Mouse (Mus musculus) lung, postnatal 0 days (tissue): ENCODE measurements around the gene Mtor. TPM values are rescaled to one million over a fixed set of nuclear protein-coding genes. Genes with fewer than 3 reads are reported as not detected.

Experiments used
- ATAC-seq: fragments of 200-750 bp; cut with Nextera tagmentation; 2 replicates; pipeline ENCODE4 v1.8.0; 2017; ENCODE audit warnings: moderate library complexity
- DNase-seq: peaks from one replicate; pipeline ENCODE4 v3.0.0-alpha.2; 2016; ENCODE audit warnings: low spot score
- H3K27ac ChIP-seq: fragments of 300-500 bp; sonication (generic); 2 replicates; pipeline ENCODE4 v1.5.1; 2014; ENCODE audit warnings: antibody characterized with exemption, mild to moderate bottlenecking, low read length, mixed read lengths
- H3K27me3 ChIP-seq: fragments of 300-500 bp; sonication (generic); replicated peaks from 2 replicates; pipeline ENCODE4 v1.6.1; 2014; ENCODE audit warnings: low read length, mixed read lengths; ENCODE audit not compliant: insufficient read depth
- H3K36me3 ChIP-seq: fragments of 300-500 bp; sonication (generic); 2 replicates; pipeline ENCODE4 v1.6.1; 2014; ENCODE audit warnings: low read length, mixed read lengths; ENCODE audit not compliant: insufficient read depth
- H3K4me1 ChIP-seq: fragments of 300-500 bp; sonication (generic); 2 replicates; pipeline ENCODE4 v1.6.1; 2014; ENCODE audit warnings: antibody characterized with exemption, low read depth, low read length, mixed read lengths; ENCODE audit not compliant: insufficient read depth
- H3K4me2 ChIP-seq: fragments of 300-500 bp; sonication (generic); replicated peaks from 2 replicates; pipeline ENCODE4 v1.6.1; 2014; ENCODE audit warnings: low read depth, mild to moderate bottlenecking, low read length, moderate library complexity, mixed read lengths
- H3K4me3 ChIP-seq: fragments of 300-500 bp; sonication (generic); 2 replicates; pipeline ENCODE4 v1.5.1; 2014; ENCODE audit warnings: low read depth, low read length
- H3K9ac ChIP-seq: fragments of 300-500 bp; sonication (generic); replicated peaks from 2 replicates; pipeline ENCODE4 v1.6.1; 2014; ENCODE audit warnings: low read depth, mild to moderate bottlenecking
- H3K9me3 ChIP-seq: fragments of 300-500 bp; sonication (generic); 2 replicates; pipeline ENCODE4 v1.6.1; 2016; ENCODE audit warnings: low read length, mixed read lengths
- CTCF ChIP-seq: IDR thresholded peaks from 2 replicates; pipeline ENCODE4 v1.5.1; 2016; ENCODE audit warnings: antibody characterized with exemption, mild to moderate bottlenecking
- EP300 ChIP-seq: IDR thresholded peaks from 2 replicates; pipeline ENCODE4 v1.6.1; 2016; ENCODE audit warnings: antibody characterized with exemption, mild to moderate bottlenecking, control low read depth
- WGBS: fragments of 180-500 bp; shearing (Covaris S2); extraction: QIAGEN DNeasy Blood & Tissue Kit; methylation state at CpG from one replicate; pipeline ENCODE4 v1.1.7; 2014; 5-methylcytosine and 5-hydroxymethylcytosine counted together
- polyA plus RNA-seq: library from polyadenylated mRNA; unstranded; fragments of >200 nt; fragmentation: Nextera tagmentation; extraction: Ambion mirVana; gene quantifications from 2 replicates; pipeline ENCODE4 v1.2.1, GENCODE M21; 2015

Gene Mtor
- polyA plus RNA-seq, 1 experiment from 2014 or later, result 15.8 TPM

DNA sequence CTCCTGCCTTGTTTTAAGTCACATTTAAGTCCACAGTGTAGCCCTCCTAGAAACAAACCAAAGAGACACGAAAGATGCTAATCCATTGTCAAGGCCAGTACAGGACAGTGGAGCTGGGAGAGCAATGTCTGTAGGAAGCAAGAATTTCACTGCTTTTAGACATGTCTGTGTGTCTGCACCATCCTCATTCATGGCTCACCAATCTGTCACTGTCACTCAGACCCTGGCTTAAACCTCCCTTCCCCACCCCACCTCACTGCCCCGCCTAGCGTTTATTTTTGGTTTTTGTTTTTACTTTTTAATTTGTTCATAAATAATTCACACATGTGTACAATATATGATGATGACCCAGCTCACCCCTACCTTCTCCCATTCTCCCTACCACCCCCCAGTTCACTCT, 84.1 kb downstream of the Mtor start:
- TF ChIP-seq CTCF (no peak), EP300 (no peak)
- Histone ChIP-seq H3K27ac (no peak overlapping the region), H3K4me3 (no peak overlapping the region), H3K4me2 (no peak overlapping the region), H3K9ac (no peak overlapping the region), H3K36me3 (peaks cover 33% of the 10 kb centered on the region; the same call in 1 of the 2 replicates), H3K4me1 (no peaks in the 10 kb centered on the region), H3K27me3 (no peaks in the 10 kb centered on the region), H3K9me3 (no peaks in the 10 kb centered on the region)
- ATAC-seq, result no peak
- DNase-seq, result no peak
- WGBS, result 93% methylated on average over 3 of the region's 3 CpGs

DNA sequence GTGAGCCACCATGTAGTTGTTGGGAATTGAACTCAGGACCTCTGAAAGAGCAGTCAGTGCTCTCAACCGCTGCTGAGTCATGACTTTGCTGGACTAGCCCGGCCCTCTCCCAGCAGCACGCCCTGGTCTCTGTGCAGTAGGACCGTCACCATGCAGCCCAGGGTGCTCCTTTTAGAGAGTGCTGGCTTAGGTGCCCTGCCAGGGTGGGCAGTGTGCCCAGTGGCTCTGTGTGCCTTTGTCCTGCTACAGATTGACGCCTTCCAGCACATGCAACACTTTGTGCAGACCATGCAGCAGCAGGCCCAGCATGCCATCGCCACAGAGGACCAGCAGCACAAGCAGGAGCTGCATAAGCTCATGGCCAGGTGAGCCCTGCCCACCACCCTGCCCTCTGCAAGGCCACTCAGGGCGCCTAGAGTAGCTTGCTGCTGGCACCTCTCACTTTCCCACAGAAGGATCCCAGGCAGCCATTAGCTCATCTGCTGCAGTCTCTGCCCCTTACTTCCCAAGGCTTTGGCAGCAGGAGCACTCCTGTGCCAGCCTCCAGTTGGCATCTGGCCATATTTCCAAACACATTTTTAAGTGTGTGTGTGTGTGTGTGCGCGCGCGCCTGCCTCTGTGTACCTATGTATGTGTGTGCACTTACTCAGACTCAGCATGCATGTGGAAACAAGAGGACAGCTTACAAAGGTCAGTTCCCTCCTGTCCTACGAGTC, 85.4 kb downstream of the Mtor start:
- Histone ChIP-seq H3K4me1 (no peaks in the 10 kb centered on the region), H3K27ac (no peak overlapping the region), H3K4me3 (no peak overlapping the region), H3K9me3 (no peaks in the 10 kb centered on the region), H3K9ac (no peak overlapping the region), H3K4me2 (no peak overlapping the region), H3K27me3 (no peaks in the 10 kb centered on the region), H3K36me3 (peaks cover 46% of the 10 kb centered on the region)
- DNase-seq (no peak), ATAC-seq (no peak)
- 83% methylated on average over 12 of the region's 12 CpGs for WGBS
- TF ChIP-seq EP300 (no peak), CTCF (no peak)

DNA sequence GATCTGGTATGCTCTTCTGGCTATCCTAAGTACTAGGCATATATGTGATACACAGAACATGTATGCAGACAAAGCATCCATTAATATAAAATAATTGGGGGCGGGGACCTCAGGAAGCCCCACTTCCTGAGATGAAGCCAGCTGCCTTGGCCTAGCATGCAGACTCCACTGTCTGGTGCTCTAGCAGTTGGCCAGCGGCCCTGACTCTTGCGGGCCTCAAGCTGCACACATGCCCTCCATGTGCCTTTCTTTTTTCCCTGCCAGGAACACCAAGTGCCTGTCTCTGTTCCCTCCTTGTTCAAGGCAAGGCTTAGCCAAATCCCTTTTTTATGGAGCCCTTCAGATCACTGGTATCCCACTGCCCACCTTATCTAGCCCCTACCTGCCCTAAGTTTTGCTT, 87.5 kb downstream of the Mtor start:
- DNase-seq (no peak), ATAC-seq (no peak)
- TF ChIP-seq EP300 (no peak), CTCF (no peak)
- WGBS, result 70% methylated on average over 3 of the region's 3 CpGs
- Histone ChIP-seq H3K36me3 (peaks cover 46% of the 10 kb centered on the region), H3K27ac (no peak overlapping the region), H3K9ac (no peak overlapping the region), H3K4me1 (no peaks in the 10 kb centered on the region), H3K4me3 (no peak overlapping the region), H3K27me3 (no peaks in the 10 kb centered on the region), H3K9me3 (no peaks in the 10 kb centered on the region), H3K4me2 (no peak overlapping the region)

DNA sequence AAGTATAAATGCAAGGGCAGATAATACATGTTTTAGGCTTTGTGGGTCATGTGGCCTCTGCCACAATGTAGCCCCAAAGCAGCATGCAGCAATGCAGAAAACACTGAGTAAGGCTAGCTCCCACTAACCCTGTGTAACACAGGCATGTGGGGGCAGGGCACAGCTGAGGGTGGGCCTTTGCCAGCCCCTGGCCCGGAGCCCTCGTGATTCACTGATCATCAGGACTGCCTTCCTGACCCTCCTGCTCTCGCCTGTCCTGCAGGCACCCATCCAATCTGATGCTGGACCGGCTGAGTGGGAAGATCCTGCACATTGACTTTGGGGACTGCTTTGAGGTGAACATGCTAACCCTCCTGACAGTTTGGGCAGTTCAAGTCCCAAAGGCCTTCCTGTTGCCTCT, 100.7 kb downstream of the Mtor start:
- 87% methylated on average over 4 of the region's 4 CpGs for WGBS

DNA sequence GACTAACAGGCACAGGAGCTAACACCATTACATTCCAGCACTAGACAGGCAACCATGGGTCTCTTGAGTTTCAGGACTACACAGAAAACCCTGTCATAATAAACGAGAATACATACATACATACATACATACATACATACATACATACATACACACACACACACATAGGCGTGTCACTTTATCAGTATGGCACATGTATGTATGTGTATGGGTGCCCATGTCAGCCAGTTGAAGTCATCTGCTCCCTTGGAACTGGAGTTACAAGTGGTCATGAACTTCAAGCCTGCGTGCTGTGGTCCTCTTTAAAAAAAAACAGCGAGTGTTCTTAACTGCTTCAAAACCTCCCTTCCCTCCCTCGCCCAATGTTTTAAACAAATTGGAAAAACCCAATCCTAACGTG, 109.4 kb downstream of the Mtor start:
- TF ChIP-seq EP300, result no peak
- no peak for TF ChIP-seq CTCF
- Histone ChIP-seq H3K36me3 (peaks cover 39% of the 10 kb centered on the region), H3K4me3 (peak overlapping the region; percentile 92), H3K9ac (peak overlapping the region; percentile 92), H3K4me2 (peak overlapping the region; percentile 55), H3K27me3 (no peaks in the 10 kb centered on the region), H3K4me1 (no peaks in the 10 kb centered on the region), H3K27ac (peak overlapping the region; percentile 86), H3K9me3 (no peaks in the 10 kb centered on the region)
- DNase-seq, result peak; percentile 21
- ATAC-seq, result peak; percentile 11
- WGBS, result 28% methylated on average over 6 of the region's 6 CpGs

More for the DNA sequence above, 100.7 kb downstream of the Mtor start:
- no peaks in the 10 kb centered on the region for H3K4me1 ChIP-seq
- no peak overlapping the region for H3K4me3 ChIP-seq
- peaks cover 52% of the 10 kb centered on the region for H3K36me3 ChIP-seq
- no peak for ATAC-seq
- no peak overlapping the region for H3K9ac ChIP-seq
- H3K4me2 ChIP-seq, result no peak overlapping the region
- H3K9me3 ChIP-seq, result no peaks in the 10 kb centered on the region
- no peak overlapping the region for H3K27ac ChIP-seq
- H3K27me3 ChIP-seq, result no peaks in the 10 kb centered on the region
- no peak for TF ChIP-seq EP300
- DNase-seq, result no peak

DNA sequence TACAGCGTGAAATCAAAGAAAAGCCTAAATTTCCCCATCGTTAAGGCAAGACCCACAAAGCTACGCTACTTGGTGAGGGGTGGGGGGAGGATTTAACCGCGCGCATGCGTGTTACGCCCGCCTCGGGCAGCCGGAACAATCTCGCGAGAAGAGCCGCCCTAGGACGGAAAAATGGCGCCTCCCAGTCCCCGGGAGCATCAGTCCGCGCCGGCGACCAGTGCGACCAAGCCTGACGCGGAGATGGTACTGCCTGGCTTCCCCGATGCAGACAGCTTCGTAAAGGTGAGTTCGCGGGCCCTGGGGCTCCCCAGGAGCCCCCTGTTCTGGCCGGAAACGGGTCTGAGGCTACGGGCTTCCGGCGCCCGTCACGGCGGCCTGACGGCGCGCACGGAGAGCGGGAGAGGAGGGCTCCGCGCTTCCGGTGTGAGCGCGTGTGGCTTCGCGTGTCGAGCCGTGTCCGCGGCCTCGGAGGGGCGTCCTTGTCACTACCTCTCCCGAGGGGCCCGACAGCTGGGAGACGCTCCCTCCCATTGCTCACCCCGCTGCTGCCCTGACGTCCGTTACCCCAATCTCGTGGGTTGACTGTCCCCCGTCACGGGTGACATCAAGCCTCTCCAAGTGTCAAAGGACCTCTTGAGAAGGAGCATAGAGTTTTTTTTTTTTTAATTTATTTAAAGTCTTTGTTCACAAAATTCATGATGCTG, 110.0 kb downstream of the Mtor start, which contains the start of gene Exosc10:
Gene Exosc10 (plus strand): TSS at position 133 of the 704 bp plus-strand sequence.
- ATAC-seq (peak; percentile 96), DNase-seq (peak; percentile 96)
- peak within 1 kb of the TSS; percentile 92 for H3K4me3 ChIP-seq
- under 1% methylated on average over 55 of the region's 63 CpGs for WGBS
- H3K9ac ChIP-seq, result peak within 1 kb of the TSS; percentile 92
- no peaks in the 10 kb centered on the region for H3K4me1 ChIP-seq
- H3K36me3 ChIP-seq, result peaks cover 36% of the 10 kb centered on the region
- H3K27ac ChIP-seq, result peak within 1 kb of the TSS; percentile 86
- no peaks in the 10 kb centered on the region for H3K27me3 ChIP-seq
- peak within 1 kb of the TSS; percentile 55 for H3K4me2 ChIP-seq
- H3K9me3 ChIP-seq, result no peaks in the 10 kb centered on the region
- TF ChIP-seq EP300, result peak; percentile 80
- TF ChIP-seq CTCF, result no peak
